In the genomic region with DNA sequence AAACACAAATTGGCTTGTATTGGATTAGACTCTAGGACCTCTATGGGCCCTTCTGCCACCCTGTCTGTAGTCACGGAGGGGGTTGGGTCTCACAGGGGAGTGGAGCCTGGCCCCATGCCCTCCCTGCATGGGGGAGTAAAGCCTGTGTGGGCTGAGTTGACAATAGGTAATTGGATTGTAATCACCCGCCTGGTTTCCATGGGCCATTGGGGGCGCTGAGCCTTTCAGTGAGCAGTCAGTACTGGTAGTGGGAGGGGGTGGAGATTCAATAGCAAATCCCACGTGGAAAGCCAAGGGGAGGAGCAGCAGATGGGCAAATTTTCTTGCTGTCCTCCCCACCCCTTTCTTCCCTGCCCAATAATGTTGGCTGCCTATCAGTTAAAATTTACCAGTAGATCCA, we compare ENCODE assay signal across 11 mouse cellular contexts. TPM values are rescaled to one million over a fixed set of nuclear protein-coding genes. Genes with fewer than 3 reads are reported as not detected.
DNase-seq lines count a peak whose midpoint lies in the region; ATAC-seq and TF ChIP-seq lines count a peak whose summit lies in the region.
"Had no signal": no experiment of that assay in that cellular context is flagged by ENCODE, and none has a peak within 500 bp of the region (broad histone marks: within the 10 kb centered on the region; RNA-seq: fewer than 3 reads in every experiment).

No protein-coding gene starts in this region.

- intact Hi-C loops in gastrocnemius, postnatal 14 days (cut with DNase I; ENCODE audit: low total_unique reads): no loop called here

- no peak; the same call in 1 of the 2 replicates for TF ChIP-seq CTCF in kidney, postnatal 0 days (IDR thresholded peaks at IDR 0.05; ENCODE audit: low read depth)

- DNase-seq in kidney, postnatal 0 days (ENCODE audit: low spot score): peak; percentile 12
- DNase-seq in cerebellum, adult 18-20 months: peak; percentile 11 to 19
- no peak for DNase-seq in urinary bladder, postnatal 4 days (ENCODE audit: low spot score in 2 of 2)
- DNase-seq in gastrocnemius, postnatal 14 days: no peak
- DNase-seq in lung, adult 18-20 months: no peak
- DNase-seq: adrenal gland, postnatal 25 days; kidney, adult 11 months had no signal

- H3K4me2 ChIP-seq in kidney, postnatal 0 days (ENCODE audit: low read length): no peak overlapping the region
- H3K4me2 ChIP-seq in kidney, embryonic 16.5 days (replicated peaks; ENCODE audit: low read depth, low read length): no peak overlapping the region
- no peak overlapping the region for H3K4me2 ChIP-seq in forebrain, embryonic 15.5 days (replicated peaks)
- no peak overlapping the region for H3K4me2 ChIP-seq in midbrain, embryonic 15.5 days

- no peak overlapping the region for H3K9ac ChIP-seq in kidney, postnatal 0 days (ENCODE audit: low read depth, low read length)
- H3K9ac ChIP-seq in kidney, embryonic 16.5 days (replicated peaks; ENCODE audit: low read length): no peak overlapping the region
- no peak overlapping the region for H3K9ac ChIP-seq in forebrain, embryonic 15.5 days (replicated peaks)
- H3K9ac ChIP-seq in midbrain, embryonic 15.5 days: no peak overlapping the region

- H3K4me3 ChIP-seq in kidney, postnatal 0 days (replicated peaks; ENCODE audit: low read depth, low read length): no peak overlapping the region
- no peak overlapping the region for H3K4me3 ChIP-seq in kidney, embryonic 16.5 days (ENCODE audit: low read length)
- H3K4me3 ChIP-seq in forebrain, embryonic 15.5 days: no peak overlapping the region
- H3K4me3 ChIP-seq in midbrain, embryonic 15.5 days: no peak overlapping the region

- no peak for ATAC-seq in kidney, postnatal 0 days (replicated peaks; ENCODE audit: low FRiP score, low read depth)
- ATAC-seq in kidney, embryonic 16.5 days (ENCODE audit: low FRiP score, low TSS enrichment): no peak
- ATAC-seq in forebrain, embryonic 15.5 days (replicated peaks): peak; percentile 20
- ATAC-seq in midbrain, embryonic 15.5 days (replicated peaks): no peak
- ATAC-seq: CD4-positive, CD25-positive, alpha-beta regulatory T cell, adult 4 months had no signal

- no peak overlapping the region for H3K27ac ChIP-seq in kidney, postnatal 0 days
- H3K27ac ChIP-seq in kidney, embryonic 16.5 days (ENCODE audit: low read length): no peak overlapping the region
- H3K27ac ChIP-seq in forebrain, embryonic 15.5 days (replicated peaks): peak overlapping the region; percentile 100
- peak overlapping the region; percentile 99 for H3K27ac ChIP-seq in midbrain, embryonic 15.5 days

- 31% methylated on average over 4 of the region's 4 CpGs for WGBS in kidney, postnatal 0 days
- WGBS in kidney, embryonic 16.5 days: 23% methylated on average over 4 of the region's 4 CpGs
- WGBS in forebrain, embryonic 15.5 days: 1% methylated on average over 4 of the region's 4 CpGs
- 5% methylated on average over 4 of the region's 4 CpGs for WGBS in midbrain, embryonic 15.5 days

- H3K36me3 ChIP-seq in kidney, postnatal 0 days (ENCODE audit: insufficient read depth, low read length): peaks cover 14% of the 10 kb centered on the region; the same call in 1 of the 2 replicates
- H3K36me3 ChIP-seq in kidney, embryonic 16.5 days (ENCODE audit: insufficient read depth, low read length): peaks cover 26% of the 10 kb centered on the region
- H3K36me3 ChIP-seq in forebrain, embryonic 15.5 days: peaks cover 13% of the 10 kb centered on the region
- H3K36me3 ChIP-seq in midbrain, embryonic 15.5 days (replicated peaks): peaks cover 7% of the 10 kb centered on the region; the same call in 1 of the 2 replicates

- no peaks in the 10 kb centered on the region for H3K9me3 ChIP-seq in kidney, postnatal 0 days (replicated peaks; ENCODE audit: low read length)
- no peaks in the 10 kb centered on the region for H3K9me3 ChIP-seq in kidney, embryonic 16.5 days (ENCODE audit: low read length)
- no peaks in the 10 kb centered on the region for H3K9me3 ChIP-seq in forebrain, embryonic 15.5 days
- H3K9me3 ChIP-seq in midbrain, embryonic 15.5 days: no peaks in the 10 kb centered on the region

- peaks cover 8% of the 10 kb centered on the region; the same call in 1 of the 2 replicates for H3K4me1 ChIP-seq in kidney, postnatal 0 days (replicated peaks; ENCODE audit: insufficient read depth, low read length)
- peaks cover 32% of the 10 kb centered on the region for H3K4me1 ChIP-seq in kidney, embryonic 16.5 days (ENCODE audit: insufficient read depth, low read length)
- peaks cover 54% of the 10 kb centered on the region for H3K4me1 ChIP-seq in forebrain, embryonic 15.5 days
- H3K4me1 ChIP-seq in midbrain, embryonic 15.5 days: peaks cover 38% of the 10 kb centered on the region

- H3K27me3 ChIP-seq in kidney, postnatal 0 days (ENCODE audit: insufficient read depth, low read length): no peaks in the 10 kb centered on the region
- H3K27me3 ChIP-seq in kidney, embryonic 16.5 days (ENCODE audit: insufficient read depth, low read length): no peaks in the 10 kb centered on the region
- H3K27me3 ChIP-seq in forebrain, embryonic 15.5 days: no peaks in the 10 kb centered on the region
- H3K27me3 ChIP-seq in midbrain, embryonic 15.5 days (replicated peaks): no peaks in the 10 kb centered on the region

RNA-seq across cellular contexts. Expression of gene Hmgn2, which starts 1.7 kb away (rescaled TPM):
- 1,962 and 2,114 TPM in 2 replicates for polyA plus RNA-seq in kidney, postnatal 0 days (2015; fragmentation: Nextera tagmentation; extraction: Ambion mirVana)
- 2,436 and 2,511 TPM in 2 replicates for polyA plus RNA-seq in kidney, embryonic 16.5 days (2015; fragmentation: Nextera tagmentation; extraction: Ambion mirVana)
- polyA plus RNA-seq in forebrain, embryonic 15.5 days (2015; fragmentation: Nextera tagmentation; extraction: Ambion mirVana): 2,070 and 2,100 TPM in 2 replicates
- polyA plus RNA-seq in midbrain, embryonic 15.5 days (2015; fragmentation: Nextera tagmentation; extraction: Ambion mirVana): 876 and 917 TPM in 2 replicates
- total RNA-seq in gastrocnemius, postnatal 14 days (2021): 100 to 1,000 TPM; 110 to 135 TPM

RNA-seq across cellular contexts. Expression of gene Dhdds, which starts 30.5 kb away (rescaled TPM):
- polyA plus RNA-seq in kidney, postnatal 0 days (2015; fragmentation: Nextera tagmentation; extraction: Ambion mirVana): 35.3 and 36.9 TPM in 2 replicates
- 51.7 and 53.1 TPM in 2 replicates for polyA plus RNA-seq in kidney, embryonic 16.5 days (2015; fragmentation: Nextera tagmentation; extraction: Ambion mirVana)
- polyA plus RNA-seq in forebrain, embryonic 15.5 days (2015; fragmentation: Nextera tagmentation; extraction: Ambion mirVana): 52.8 and 56.7 TPM in 2 replicates
- 45.9 and 48.2 TPM in 2 replicates for polyA plus RNA-seq in midbrain, embryonic 15.5 days (2015; fragmentation: Nextera tagmentation; extraction: Ambion mirVana)
- 10 to 100 TPM; 11.3 to 13.0 TPM for total RNA-seq in gastrocnemius, postnatal 14 days (2021)

RNA-seq across cellular contexts. Expression of gene Lin28a, which starts 48.4 kb away (rescaled TPM):
- polyA plus RNA-seq in kidney, postnatal 0 days (2015; fragmentation: Nextera tagmentation; extraction: Ambion mirVana): 0.04 TPM in 1 of 2 replicates, not detected in the other
- polyA plus RNA-seq in kidney, embryonic 16.5 days (2015; fragmentation: Nextera tagmentation; extraction: Ambion mirVana): not detected in 2 replicates
- not detected in 2 replicates for polyA plus RNA-seq in forebrain, embryonic 15.5 days (2015; fragmentation: Nextera tagmentation; extraction: Ambion mirVana)
- polyA plus RNA-seq in midbrain, embryonic 15.5 days (2015; fragmentation: Nextera tagmentation; extraction: Ambion mirVana): 0.27 and 0.64 TPM in 2 replicates
- total RNA-seq in gastrocnemius, postnatal 14 days (2021): 1 to 10 TPM; 1.9 to 3.0 TPM
- total RNA-seq: adrenal gland, postnatal 25 days had no signal
- polyA plus RNA-seq: CD4-positive, CD25-positive, alpha-beta regulatory T cell, adult 4 months had no signal

Comparison
In these comparisons a context has a peak if more than half of its experiments do, and no peak if none do; other contexts are left out.
1. DNase-seq: peak in kidney, postnatal 0 days (single experiment) and cerebellum, adult 18-20 months (2 of 2); none in urinary bladder, postnatal 4 days (0 of 2), gastrocnemius, postnatal 14 days (single experiment) and lung, adult 18-20 months (0 of 2).
2. H3K27ac ChIP-seq: peak in forebrain, embryonic 15.5 days (single experiment) and midbrain, embryonic 15.5 days (single experiment); none in kidney, postnatal 0 days (single experiment) and kidney, embryonic 16.5 days (single experiment).